Mouse (Mus musculus): Measurements from ENCODE around the gene Nlgn2. TPM values are rescaled to one million over a fixed set of nuclear protein-coding genes. Genes with fewer than 3 reads are reported as not detected.

The Nlgn2 gene
- polyA plus RNA-seq (2014; fragmentation: Nextera tagmentation; extraction: Ambion mirVana) = 2.4 and 2.6 TPM in 2 replicates

GRCm38 (mm10) chr11:69837604-69837951 lies at the start of gene Nlgn2:
Gene Nlgn2, minus strand, starts transcription at chr11:69837784.
- peak; percentile 66 for ATAC-seq (ENCODE audit: insufficient number of reproducible peaks, insufficient read depth, low FRiP score, low read depth)
- H3K9me3 ChIP-seq (ENCODE audit: control insufficient read depth, low read length) = no peaks in the 10 kb centered on the region
- H3K4me2 ChIP-seq (ENCODE audit: low read length) = peak within 1 kb of the TSS; percentile 89
- WGBS = 1% methylated on average over 12 of the region's 32 CpGs
- peak within 1 kb of the TSS; percentile 67 to 83 for H3K27ac ChIP-seq (replicated peaks in 1 of 2; ENCODE audit: control insufficient read depth in 1 of 2, insufficient read depth in 1 of 2, low read depth in 2 of 2, low read length in 2 of 2)
- H3K4me3 ChIP-seq (ENCODE audit: control insufficient read depth in 1 of 2, insufficient read depth in 1 of 2, low read depth in 1 of 2, low read length in 2 of 2) = peak within 1 kb of the TSS; percentile 67 to 73
- peaks cover 3 to 24% of the 10 kb centered on the region in 2 experiments; a peak in 3 of 4 replicates for H3K4me1 ChIP-seq (ENCODE audit: control insufficient read depth in 2 of 2, insufficient read depth in 2 of 2, low read length in 2 of 2)
- peak within 1 kb of the TSS; percentile 79 for H3K9ac ChIP-seq (ENCODE audit: low read length)
- peaks cover 43% of the 10 kb centered on the region for H3K27me3 ChIP-seq (ENCODE audit: control insufficient read depth, insufficient read depth, low read length)
- no peaks in the 10 kb centered on the region for H3K36me3 ChIP-seq (ENCODE audit: control insufficient read depth, insufficient read depth, low read length)

DNA sequence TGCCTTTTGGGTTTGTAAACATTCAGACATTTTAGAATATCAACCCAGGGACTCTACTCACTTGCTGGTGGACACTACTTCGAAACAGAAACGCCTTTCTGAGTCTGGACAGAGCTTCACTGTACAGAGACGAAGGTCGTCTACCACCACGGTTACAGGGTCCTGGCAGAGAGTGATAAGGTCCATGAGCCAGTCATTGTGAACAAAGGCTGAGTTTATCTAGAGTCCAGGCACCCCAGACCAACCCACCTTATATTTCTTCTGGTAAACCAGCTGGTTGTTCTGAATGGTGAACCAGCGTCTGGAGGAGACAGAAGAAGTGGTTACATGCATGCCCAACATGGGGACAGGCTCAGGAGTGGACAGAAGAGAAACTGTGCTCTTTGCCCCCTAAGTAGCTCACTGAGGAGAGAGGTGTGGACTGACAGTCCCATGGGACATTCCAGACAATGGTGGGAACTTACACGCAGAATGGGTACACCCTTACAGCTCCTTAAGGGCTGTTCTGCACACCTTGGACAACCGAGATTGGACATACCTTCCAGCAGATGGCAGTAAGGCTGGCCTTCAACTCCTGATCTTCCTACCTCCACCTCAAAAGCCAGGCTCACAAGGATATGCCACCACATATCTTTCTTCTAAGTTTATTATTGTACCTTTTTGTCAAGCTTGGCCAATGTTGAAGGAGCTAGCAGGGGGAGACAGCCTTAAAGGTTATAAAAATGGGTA lies 49.5 kb upstream of the Nlgn2 start:
- Histone ChIP-seq H3K9me3 (ENCODE audit: control insufficient read depth, low read length) (no peaks in the 10 kb centered on the region), H3K27me3 (ENCODE audit: control insufficient read depth, insufficient read depth, low read length) (no peaks in the 10 kb centered on the region), H3K9ac (ENCODE audit: low read length) (no peak overlapping the region), H3K4me1 (ENCODE audit: control insufficient read depth in 2 of 2, insufficient read depth in 2 of 2, low read length in 2 of 2) (peaks cover 23 to 28% of the 10 kb centered on the region in 2 experiments), H3K27ac (replicated peaks in 1 of 2; ENCODE audit: control insufficient read depth in 1 of 2, insufficient read depth in 1 of 2, low read depth in 2 of 2, low read length in 2 of 2) (no peak overlapping the region), H3K36me3 (ENCODE audit: control insufficient read depth, insufficient read depth, low read length) (no peaks in the 10 kb centered on the region), H3K4me3 (ENCODE audit: control insufficient read depth in 1 of 2, insufficient read depth in 1 of 2, low read depth in 1 of 2, low read length in 2 of 2) (no peak overlapping the region), H3K4me2 (ENCODE audit: low read length) (no peak overlapping the region)
- ATAC-seq (ENCODE audit: insufficient number of reproducible peaks, insufficient read depth, low FRiP score, low read depth) = no peak
- WGBS = 45% methylated on average over 8 of the region's 8 CpGs

- Histone ChIP-seq H3K9me3 (ENCODE audit: control insufficient read depth, low read length) (no peaks in the 10 kb centered on the region), H3K4me3 (ENCODE audit: control insufficient read depth in 1 of 2, insufficient read depth in 1 of 2, low read depth in 1 of 2, low read length in 2 of 2) (no peak overlapping the region), H3K9ac (ENCODE audit: low read length) (no peak overlapping the region), H3K36me3 (ENCODE audit: control insufficient read depth, insufficient read depth, low read length) (no peaks in the 10 kb centered on the region), H3K27ac (replicated peaks in 1 of 2; ENCODE audit: control insufficient read depth in 1 of 2, insufficient read depth in 1 of 2, low read depth in 2 of 2, low read length in 2 of 2) (0 out of 4 replicates have a peak overlapping the region, but pooled peaks of 1 of the 2 experiments have one; percentile 12), H3K27me3 (ENCODE audit: control insufficient read depth, insufficient read depth, low read length) (no peaks in the 10 kb centered on the region), H3K4me2 (ENCODE audit: low read length) (0 out of 2 replicates have a peak overlapping the region, but pooled peaks have one; percentile 3), H3K4me1 (ENCODE audit: control insufficient read depth in 2 of 2, insufficient read depth in 2 of 2, low read length in 2 of 2) (peaks cover 18% of the 10 kb centered on the region in 2 experiments)
- ATAC-seq (ENCODE audit: insufficient number of reproducible peaks, insufficient read depth, low FRiP score, low read depth) = no peak
- WGBS = 76% methylated on average over 8 of the region's 8 CpGs
Observed at GRCm38 (mm10) chr11:69884663-69885062, 47.1 kb upstream of the Nlgn2 start.

DNA sequence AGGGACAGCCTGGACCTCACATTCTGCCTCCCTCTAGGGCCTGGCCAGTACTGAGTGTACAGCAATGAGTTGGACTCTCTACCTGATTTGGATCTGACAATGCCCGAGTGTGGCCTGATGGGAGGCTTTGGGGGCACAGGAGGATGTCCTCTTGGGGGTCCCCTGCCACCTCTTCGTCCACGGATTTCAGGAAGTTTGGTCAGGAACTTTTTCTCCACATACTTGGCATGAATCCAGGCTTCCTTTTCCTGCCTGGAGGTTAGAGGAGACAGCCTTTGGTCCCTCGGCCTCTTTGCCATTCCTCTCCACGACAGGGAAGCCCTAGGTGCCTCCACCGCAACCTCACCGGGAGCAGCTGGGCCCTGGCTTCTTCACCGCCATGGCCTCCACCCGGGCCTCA lies 46.7 kb upstream of the Nlgn2 start:
- H3K9me3 ChIP-seq (ENCODE audit: control insufficient read depth, low read length) = no peaks in the 10 kb centered on the region
- H3K27ac ChIP-seq (replicated peaks in 1 of 2; ENCODE audit: control insufficient read depth in 1 of 2, insufficient read depth in 1 of 2, low read depth in 2 of 2, low read length in 2 of 2) = peak overlapping the region; percentile 12 to 53; a peak in 1 of 4 replicates
- WGBS = 54% methylated on average over 9 of the region's 9 CpGs
- H3K4me1 ChIP-seq (ENCODE audit: control insufficient read depth in 2 of 2, insufficient read depth in 2 of 2, low read length in 2 of 2) = peaks cover 21 to 22% of the 10 kb centered on the region in 2 experiments
- no peaks in the 10 kb centered on the region for H3K36me3 ChIP-seq (ENCODE audit: control insufficient read depth, insufficient read depth, low read length)
- no peak overlapping the region for H3K4me3 ChIP-seq (ENCODE audit: control insufficient read depth in 1 of 2, insufficient read depth in 1 of 2, low read depth in 1 of 2, low read length in 2 of 2)
- no peaks in the 10 kb centered on the region for H3K27me3 ChIP-seq (ENCODE audit: control insufficient read depth, insufficient read depth, low read length)
- ATAC-seq (ENCODE audit: insufficient number of reproducible peaks, insufficient read depth, low FRiP score, low read depth) = no peak
- H3K9ac ChIP-seq (ENCODE audit: low read length) = no peak overlapping the region
- 0 out of 2 replicates have a peak overlapping the region, but pooled peaks have one; percentile 3 for H3K4me2 ChIP-seq (ENCODE audit: low read length)

DNA sequence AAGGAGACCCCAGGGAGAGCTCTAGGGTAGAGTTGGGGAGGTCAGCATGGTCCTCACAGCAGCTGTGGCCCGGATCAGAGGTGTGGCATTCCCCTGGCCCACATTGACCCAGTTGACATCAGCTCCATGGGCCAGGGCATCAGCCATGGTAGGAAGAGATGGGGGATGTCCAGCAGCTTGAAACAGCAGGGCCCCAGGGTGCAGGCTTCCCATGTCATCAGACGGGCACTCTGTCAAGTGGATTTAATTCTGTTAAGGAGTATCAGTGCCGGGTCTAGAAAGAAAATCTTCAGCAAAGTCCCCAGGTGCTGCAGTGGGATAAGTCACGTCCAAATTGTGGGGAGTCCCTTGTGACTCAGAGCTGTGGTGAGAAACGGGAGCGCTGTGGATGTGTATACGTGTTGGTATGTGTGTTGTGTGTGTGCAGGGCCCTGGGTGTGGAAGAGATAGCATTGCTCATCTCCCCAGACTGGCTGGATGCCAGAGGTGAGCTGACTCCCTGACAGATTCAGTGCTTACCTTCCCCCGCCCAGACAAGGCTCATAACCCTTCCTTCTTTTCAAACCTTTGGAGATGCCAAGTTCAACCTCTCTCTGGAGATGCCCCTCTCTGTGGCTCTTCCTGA lies 46.1 kb upstream of the Nlgn2 start:
- Histone ChIP-seq H3K9me3 (ENCODE audit: control insufficient read depth, low read length) (no peaks in the 10 kb centered on the region), H3K27ac (replicated peaks in 1 of 2; ENCODE audit: control insufficient read depth in 1 of 2, insufficient read depth in 1 of 2, low read depth in 2 of 2, low read length in 2 of 2) (peak overlapping the region in 1 of 2 experiments; percentile 53; a peak in 1 of 4 replicates), H3K4me2 (ENCODE audit: low read length) (no peak overlapping the region), H3K36me3 (ENCODE audit: control insufficient read depth, insufficient read depth, low read length) (no peaks in the 10 kb centered on the region), H3K4me1 (ENCODE audit: control insufficient read depth in 2 of 2, insufficient read depth in 2 of 2, low read length in 2 of 2) (peaks cover 22 to 26% of the 10 kb centered on the region in 2 experiments), H3K27me3 (ENCODE audit: control insufficient read depth, insufficient read depth, low read length) (no peaks in the 10 kb centered on the region), H3K4me3 (ENCODE audit: control insufficient read depth in 1 of 2, insufficient read depth in 1 of 2, low read depth in 1 of 2, low read length in 2 of 2) (no peak overlapping the region), H3K9ac (ENCODE audit: low read length) (no peak overlapping the region)
- 85% methylated on average over 8 of the region's 8 CpGs for WGBS
- ATAC-seq (ENCODE audit: insufficient number of reproducible peaks, insufficient read depth, low FRiP score, low read depth) = no peak

DNA sequence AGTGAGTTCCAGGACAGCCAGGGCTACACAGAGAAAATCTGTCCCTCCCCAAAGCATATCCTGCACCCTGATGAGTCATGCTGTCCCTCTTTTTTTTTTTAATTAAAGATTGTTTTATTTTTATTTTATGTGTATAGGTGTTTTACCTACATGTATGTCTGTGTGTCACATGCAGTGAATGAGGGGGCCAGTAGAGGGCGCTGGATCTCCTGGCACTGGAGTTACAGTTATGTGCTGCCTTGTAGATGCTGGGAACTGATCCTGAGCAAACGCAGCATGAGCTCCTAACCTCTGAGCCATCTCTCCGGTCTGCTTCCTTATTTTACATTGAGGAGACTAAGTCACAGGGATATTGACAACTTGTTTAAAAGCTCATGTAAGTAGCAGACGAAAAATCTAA lies 45.5 kb upstream of the Nlgn2 start:
- no peak overlapping the region for H3K9ac ChIP-seq (ENCODE audit: low read length)
- H3K9me3 ChIP-seq (ENCODE audit: control insufficient read depth, low read length) = no peaks in the 10 kb centered on the region
- H3K27ac ChIP-seq (replicated peaks in 1 of 2; ENCODE audit: control insufficient read depth in 1 of 2, insufficient read depth in 1 of 2, low read depth in 2 of 2, low read length in 2 of 2) = no peak overlapping the region
- no peaks in the 10 kb centered on the region for H3K36me3 ChIP-seq (ENCODE audit: control insufficient read depth, insufficient read depth, low read length)
- H3K4me1 ChIP-seq (ENCODE audit: control insufficient read depth in 2 of 2, insufficient read depth in 2 of 2, low read length in 2 of 2) = peaks cover 22 to 26% of the 10 kb centered on the region in 2 experiments
- no peaks in the 10 kb centered on the region for H3K27me3 ChIP-seq (ENCODE audit: control insufficient read depth, insufficient read depth, low read length)
- no peak overlapping the region for H3K4me2 ChIP-seq (ENCODE audit: low read length)
- no peak for ATAC-seq (ENCODE audit: insufficient number of reproducible peaks, insufficient read depth, low FRiP score, low read depth)
- 63% methylated on average over 4 of the region's 4 CpGs for whole genome bisulfite sequencing
- no peak overlapping the region for H3K4me3 ChIP-seq (ENCODE audit: control insufficient read depth in 1 of 2, insufficient read depth in 1 of 2, low read depth in 1 of 2, low read length in 2 of 2)

GRCm38 (mm10) chr11:69881787-69882670 lies 44.4 kb upstream of the Nlgn2 start:
- Histone ChIP-seq H3K9ac (ENCODE audit: low read length) (peak overlapping the region; percentile 79), H3K4me1 (ENCODE audit: control insufficient read depth in 2 of 2, insufficient read depth in 2 of 2, low read length in 2 of 2) (peaks cover 22 to 31% of the 10 kb centered on the region in 2 experiments), H3K36me3 (ENCODE audit: control insufficient read depth, insufficient read depth, low read length) (no peaks in the 10 kb centered on the region), H3K9me3 (ENCODE audit: control insufficient read depth, low read length) (no peaks in the 10 kb centered on the region), H3K4me2 (ENCODE audit: low read length) (peak overlapping the region; percentile 86), H3K27ac (replicated peaks in 1 of 2; ENCODE audit: control insufficient read depth in 1 of 2, insufficient read depth in 1 of 2, low read depth in 2 of 2, low read length in 2 of 2) (peak overlapping the region; percentile 91), H3K4me3 (ENCODE audit: control insufficient read depth in 1 of 2, insufficient read depth in 1 of 2, low read depth in 1 of 2, low read length in 2 of 2) (peak overlapping the region; percentile 59 to 69), H3K27me3 (ENCODE audit: control insufficient read depth, insufficient read depth, low read length) (no peaks in the 10 kb centered on the region)
- WGBS = 57% methylated on average over 21 of the region's 21 CpGs
- ATAC-seq (ENCODE audit: insufficient number of reproducible peaks, insufficient read depth, low FRiP score, low read depth) = no peak
